Mouse (Mus musculus): ENCODE data around the gene H2al2a. TPM values are rescaled to one million over a fixed set of nuclear protein-coding genes. Genes with fewer than 3 reads are reported as not detected.
"Not testable (repeated sequence)": the region's sequence is repeated elsewhere in the genome, so short reads cannot be mapped to it uniquely, and the experiment has no call there.

The H2al2a gene
- polyA plus RNA-seq, 1 experiment from 2014 or later, result not detected

GRCm38 (mm10) chr2:17986694-17987093, 10.1 kb downstream of the H2al2a start:
- H3K36me3 ChIP-seq (replicated peaks), result no peaks in the 10 kb centered on the region
- H3K4me3 ChIP-seq, result no peak overlapping the region
- H3K27ac ChIP-seq (replicated peaks), result no peak overlapping the region
- 84% methylated on average over 3 of the region's 3 CpGs for WGBS
- H3K4me1 ChIP-seq, result no peaks in the 10 kb centered on the region
- DNase-seq (ENCODE audit: low spot score), result no peak
- no peaks in the 10 kb centered on the region for H3K27me3 ChIP-seq (replicated peaks; ENCODE audit: low read depth, poor library complexity, severe bottlenecking)
- H3K9me3 ChIP-seq, result no peaks in the 10 kb centered on the region

DNA sequence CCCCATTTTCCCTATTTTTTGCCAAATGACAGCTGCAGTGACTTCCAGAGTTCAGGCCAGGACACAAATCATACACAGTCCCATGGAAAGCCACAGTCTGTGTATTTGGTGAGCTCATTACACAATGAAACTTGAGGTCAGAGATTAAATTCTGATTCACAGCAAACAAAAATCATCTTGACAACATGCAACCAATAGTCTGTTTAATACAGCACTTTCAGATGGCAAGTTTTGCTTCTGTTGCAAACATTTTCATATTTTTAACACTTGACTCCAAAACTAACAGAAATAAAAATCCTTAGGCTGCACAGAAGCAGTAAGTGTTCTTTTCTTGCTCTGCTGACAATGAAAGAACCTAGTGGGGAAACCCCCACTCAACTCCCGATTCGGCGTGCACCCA, 12.0 kb downstream of the H2al2a start:
- Histone ChIP-seq H3K4me1 (no peaks in the 10 kb centered on the region), H3K27me3 (replicated peaks; ENCODE audit: low read depth, poor library complexity, severe bottlenecking) (no peaks in the 10 kb centered on the region), H3K27ac (replicated peaks) (no peak overlapping the region), H3K36me3 (replicated peaks) (no peaks in the 10 kb centered on the region), H3K4me3 (no peak overlapping the region), H3K9me3 (no peaks in the 10 kb centered on the region)
- WGBS, result 99% methylated on average over 3 of the region's 3 CpGs
- no peak for DNase-seq (ENCODE audit: low spot score)

- Histone ChIP-seq H3K36me3 (replicated peaks) (no peaks in the 10 kb centered on the region), H3K27ac (replicated peaks) (no peak overlapping the region), H3K27me3 (replicated peaks; ENCODE audit: low read depth, poor library complexity, severe bottlenecking) (no peaks in the 10 kb centered on the region), H3K4me1 (no peaks in the 10 kb centered on the region), H3K9me3 (no peaks in the 10 kb centered on the region), H3K4me3 (no peak overlapping the region)
- WGBS, result 85% methylated on average over 1 of the region's 1 CpGs
- no peak for DNase-seq (ENCODE audit: low spot score)
Observed at GRCm38 (mm10) chr2:17982747-17983146, 14.0 kb downstream of the H2al2a start.

GRCm38 (mm10) chr2:17978706-17979105, 18.1 kb downstream of the H2al2a start:
- WGBS, result 94% methylated on average over 6 of the region's 6 CpGs
- Histone ChIP-seq H3K36me3 (replicated peaks) (no peaks in the 10 kb centered on the region), H3K4me1 (peaks cover 5% of the 10 kb centered on the region), H3K27ac (replicated peaks) (no peak overlapping the region), H3K4me3 (no peak overlapping the region), H3K9me3 (no peaks in the 10 kb centered on the region), H3K27me3 (replicated peaks; ENCODE audit: low read depth, poor library complexity, severe bottlenecking) (no peaks in the 10 kb centered on the region)
- no peak for DNase-seq (ENCODE audit: low spot score)

DNA sequence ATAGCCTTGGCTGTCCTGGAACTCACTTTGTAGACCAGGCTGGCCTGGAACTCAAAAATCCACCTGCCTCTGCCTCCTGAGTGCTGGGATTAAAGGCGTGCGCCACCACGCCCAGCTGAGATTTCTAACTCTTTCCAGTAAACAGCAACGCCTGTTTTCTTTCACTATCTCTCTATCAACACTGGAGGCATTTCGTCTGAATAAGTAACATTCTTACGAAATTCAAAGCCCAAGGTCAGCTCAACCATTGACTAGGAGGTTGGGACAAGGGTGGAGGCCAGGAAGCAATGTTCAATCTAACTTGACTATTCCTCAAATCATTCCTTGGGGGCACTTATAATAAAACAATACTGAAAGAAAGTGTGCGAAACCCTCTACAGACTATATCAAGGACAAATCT, 18.5 kb downstream of the H2al2a start:
- DNase-seq (ENCODE audit: low spot score); H3K36me3 ChIP-seq (replicated peaks): not testable (repeated sequence)

GRCm38 (mm10) chr2:17977645-17978044, 19.1 kb downstream of the H2al2a start:
- not testable (repeated sequence) for H3K4me1 ChIP-seq; H3K27ac ChIP-seq (replicated peaks); H3K9me3 ChIP-seq; H3K27me3 ChIP-seq (replicated peaks; ENCODE audit: low read depth, poor library complexity, severe bottlenecking); DNase-seq (ENCODE audit: low spot score); H3K36me3 ChIP-seq (replicated peaks); H3K4me3 ChIP-seq

More for the DNA sequence above, 18.5 kb downstream of the H2al2a start:
- not testable (repeated sequence) for H3K4me3 ChIP-seq; H3K27me3 ChIP-seq (replicated peaks; ENCODE audit: low read depth, poor library complexity, severe bottlenecking); H3K4me1 ChIP-seq; H3K9me3 ChIP-seq; H3K27ac ChIP-seq (replicated peaks)
- WGBS, result 92% methylated on average over 7 of the region's 7 CpGs

DNA sequence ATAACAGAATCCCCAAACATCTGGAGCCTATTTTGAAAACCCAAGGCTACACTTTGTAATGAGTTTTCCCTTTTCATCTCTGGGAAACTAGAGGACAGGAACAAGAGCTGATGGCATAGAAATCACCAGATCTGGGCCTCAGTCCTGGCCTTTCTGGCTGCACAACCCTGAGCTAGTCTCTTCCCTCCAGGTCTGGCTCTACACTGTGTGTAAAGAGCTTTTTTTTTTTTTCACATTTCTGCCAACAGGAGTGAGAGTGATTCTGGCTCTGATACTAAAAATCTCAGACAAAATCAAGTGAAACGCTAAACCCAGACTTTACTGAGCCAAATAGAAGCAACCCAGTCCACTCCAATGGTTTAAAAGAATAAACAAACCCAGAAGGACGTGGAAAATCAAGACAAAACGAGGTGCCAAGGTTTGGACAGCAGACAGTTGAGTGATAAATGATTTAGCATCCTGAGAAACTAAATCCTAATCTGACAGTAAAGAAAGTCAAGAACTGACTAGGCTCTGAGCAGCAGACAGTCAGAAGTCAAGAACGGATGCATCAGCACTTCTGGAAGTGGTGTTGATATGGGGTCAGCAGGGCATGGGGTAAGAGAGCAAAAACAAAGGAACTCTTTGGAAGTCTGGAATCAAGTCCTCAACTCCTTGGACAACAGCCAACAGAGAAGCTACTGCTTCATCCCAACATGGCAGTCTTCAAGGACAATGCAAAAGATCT, 21.0 kb downstream of the H2al2a start:
- Histone ChIP-seq H3K27me3 (replicated peaks; ENCODE audit: low read depth, poor library complexity, severe bottlenecking) (no peaks in the 10 kb centered on the region), H3K9me3 (no peaks in the 10 kb centered on the region), H3K4me3 (no peak overlapping the region), H3K27ac (replicated peaks) (no peak overlapping the region), H3K36me3 (replicated peaks) (no peaks in the 10 kb centered on the region), H3K4me1 (peaks cover 16% of the 10 kb centered on the region)
- 72% methylated on average over 4 of the region's 4 CpGs for WGBS
- no peak for DNase-seq (ENCODE audit: low spot score)

DNA sequence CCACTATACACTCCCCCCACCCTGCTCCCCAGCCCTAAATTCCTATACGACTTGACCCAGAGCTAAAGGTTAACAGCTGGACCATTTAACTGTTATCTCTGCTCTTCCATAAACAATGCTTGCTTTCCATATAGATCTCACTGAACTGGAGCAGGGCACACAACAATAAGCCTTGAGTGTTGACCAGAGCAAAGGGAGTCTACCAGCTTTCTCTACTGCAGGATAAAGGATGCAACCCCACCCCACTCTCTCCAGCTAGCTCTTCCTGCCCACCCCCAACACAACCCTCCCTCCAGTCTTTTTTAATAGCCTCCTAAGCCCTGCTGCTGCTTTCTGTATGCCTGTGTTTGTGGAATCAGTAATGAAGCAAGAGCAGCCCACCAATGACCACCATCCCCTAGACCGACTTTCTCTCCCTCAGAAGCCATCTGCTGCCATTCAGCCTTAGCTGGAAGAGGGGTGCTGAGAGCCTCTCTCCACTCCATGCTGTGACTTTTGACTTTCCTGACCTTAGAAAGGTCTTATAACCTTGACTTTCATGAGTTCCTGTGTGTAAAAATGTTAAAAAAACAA, 22.8 kb downstream of the H2al2a start:
- no peaks in the 10 kb centered on the region for H3K36me3 ChIP-seq (replicated peaks)
- H3K27ac ChIP-seq (replicated peaks), result no peak overlapping the region
- no peaks in the 10 kb centered on the region for H3K27me3 ChIP-seq (replicated peaks; ENCODE audit: low read depth, poor library complexity, severe bottlenecking)
- no peaks in the 10 kb centered on the region for H3K9me3 ChIP-seq
- 42% methylated on average over 2 of the region's 2 CpGs for WGBS
- H3K4me1 ChIP-seq, result peaks cover 25% of the 10 kb centered on the region
- DNase-seq (ENCODE audit: low spot score), result no peak
- no peak overlapping the region for H3K4me3 ChIP-seq

DNA sequence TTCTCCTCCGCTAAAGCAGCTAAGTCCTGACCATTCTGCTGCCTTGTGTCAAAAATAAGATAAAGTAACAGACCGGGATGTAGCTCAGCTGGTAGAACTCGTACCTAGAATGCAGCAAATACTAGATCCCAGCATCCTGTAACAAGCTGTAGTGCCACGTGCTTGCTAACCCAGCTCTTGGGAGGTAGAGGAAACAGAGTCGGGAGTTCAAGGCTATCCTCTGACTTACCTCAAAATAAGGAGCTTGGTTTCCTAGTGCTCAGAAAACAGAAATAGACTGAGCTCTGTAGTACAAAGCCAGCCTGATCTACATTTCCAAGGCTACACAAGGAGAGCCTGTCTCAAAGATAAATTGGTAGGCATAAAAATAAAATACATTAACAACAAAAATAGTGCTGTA, 23.5 kb downstream of the H2al2a start:
- WGBS, result 85% methylated on average over 5 of the region's 5 CpGs
- Histone ChIP-seq H3K36me3 (replicated peaks) (no peaks in the 10 kb centered on the region), H3K4me3 (no peak overlapping the region), H3K27me3 (replicated peaks; ENCODE audit: low read depth, poor library complexity, severe bottlenecking) (no peaks in the 10 kb centered on the region), H3K9me3 (no peaks in the 10 kb centered on the region), H3K27ac (replicated peaks) (no peak overlapping the region), H3K4me1 (peaks cover 25% of the 10 kb centered on the region)
- DNase-seq (ENCODE audit: low spot score), result no peak

GRCm38 (mm10) chr2:17972843-17973242, 23.9 kb downstream of the H2al2a start:
- H3K9me3 ChIP-seq, result no peaks in the 10 kb centered on the region
- no peaks in the 10 kb centered on the region for H3K27me3 ChIP-seq (replicated peaks; ENCODE audit: low read depth, poor library complexity, severe bottlenecking)
- no peak for DNase-seq (ENCODE audit: low spot score)
- no peak overlapping the region for H3K27ac ChIP-seq (replicated peaks)
- H3K4me3 ChIP-seq, result no peak overlapping the region
- H3K4me1 ChIP-seq, result peaks cover 25% of the 10 kb centered on the region
- 90% methylated on average over 2 of the region's 2 CpGs for WGBS
- H3K36me3 ChIP-seq (replicated peaks), result no peaks in the 10 kb centered on the region

DNA sequence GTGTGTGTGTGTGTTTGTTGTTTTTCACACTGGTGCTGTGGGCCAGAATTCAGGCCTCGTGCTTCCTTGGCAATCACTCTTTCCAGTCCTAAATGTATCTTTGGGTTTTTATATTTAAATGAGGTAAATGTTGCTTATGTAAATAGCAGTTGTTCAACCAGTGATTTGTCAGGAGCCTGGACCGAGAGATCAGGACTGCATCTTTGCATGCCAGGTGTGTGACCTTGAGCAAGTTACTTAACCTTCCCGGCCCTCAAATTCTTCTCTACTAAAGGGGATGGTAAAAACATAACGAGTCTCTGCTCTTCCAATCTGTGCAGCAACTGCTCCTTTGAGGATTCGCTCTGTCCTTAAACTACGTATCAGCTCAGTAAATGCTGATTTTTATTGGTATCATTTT, 25.4 kb downstream of the H2al2a start:
- WGBS, result 63% methylated on average over 6 of the region's 6 CpGs
- no peaks in the 10 kb centered on the region for H3K36me3 ChIP-seq (replicated peaks)
- peaks cover 25% of the 10 kb centered on the region for H3K4me1 ChIP-seq
- no peak overlapping the region for H3K4me3 ChIP-seq
- DNase-seq (ENCODE audit: low spot score), result no peak
- no peaks in the 10 kb centered on the region for H3K9me3 ChIP-seq
- H3K27me3 ChIP-seq (replicated peaks; ENCODE audit: low read depth, poor library complexity, severe bottlenecking), result no peaks in the 10 kb centered on the region
- H3K27ac ChIP-seq (replicated peaks), result no peak overlapping the region

DNA sequence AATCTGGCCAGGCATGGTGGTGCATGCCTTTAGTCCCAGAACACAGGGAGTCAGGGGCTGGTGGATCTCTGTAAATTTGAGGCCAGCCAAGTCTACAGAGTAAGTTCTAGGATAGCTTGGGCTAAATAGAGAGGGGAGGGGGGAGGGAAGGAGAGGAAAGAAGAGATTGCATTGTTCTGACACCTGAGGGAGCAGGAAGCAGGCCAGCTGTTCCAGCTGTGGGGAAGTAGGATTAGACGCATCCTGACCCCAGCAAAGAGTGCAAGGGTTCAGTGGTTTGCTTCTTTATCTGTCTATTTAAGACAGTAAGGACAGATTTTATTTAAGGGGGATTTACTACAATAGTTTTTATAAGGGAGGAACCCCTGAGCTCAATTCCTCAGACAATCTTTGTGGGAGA, 26.1 kb downstream of the H2al2a start:
- Histone ChIP-seq H3K4me1 (peaks cover 25% of the 10 kb centered on the region), H3K36me3 (replicated peaks) (no peaks in the 10 kb centered on the region), H3K9me3 (no peaks in the 10 kb centered on the region), H3K27me3 (replicated peaks; ENCODE audit: low read depth, poor library complexity, severe bottlenecking) (no peaks in the 10 kb centered on the region), H3K27ac (replicated peaks) (no peak overlapping the region; the same call in 1 of the 2 replicates), H3K4me3 (no peak overlapping the region)
- 16% methylated on average over 1 of the region's 1 CpGs for WGBS
- no peak for DNase-seq (ENCODE audit: low spot score)

GRCm38 (mm10) chr2:17970187-17970586, 26.6 kb downstream of the H2al2a start:
- Histone ChIP-seq H3K4me3 (no peak overlapping the region), H3K36me3 (replicated peaks) (no peaks in the 10 kb centered on the region), H3K27me3 (replicated peaks; ENCODE audit: low read depth, poor library complexity, severe bottlenecking) (no peaks in the 10 kb centered on the region), H3K9me3 (no peaks in the 10 kb centered on the region), H3K27ac (replicated peaks) (no peak overlapping the region), H3K4me1 (peaks cover 25% of the 10 kb centered on the region)
- peak; percentile 45 for DNase-seq (ENCODE audit: low spot score)

Data from embryonic facial prominence, embryonic 10.5 days (tissue).